Mouse (Mus musculus): Measurements from ENCODE around the gene Apol7a.

DNA sequence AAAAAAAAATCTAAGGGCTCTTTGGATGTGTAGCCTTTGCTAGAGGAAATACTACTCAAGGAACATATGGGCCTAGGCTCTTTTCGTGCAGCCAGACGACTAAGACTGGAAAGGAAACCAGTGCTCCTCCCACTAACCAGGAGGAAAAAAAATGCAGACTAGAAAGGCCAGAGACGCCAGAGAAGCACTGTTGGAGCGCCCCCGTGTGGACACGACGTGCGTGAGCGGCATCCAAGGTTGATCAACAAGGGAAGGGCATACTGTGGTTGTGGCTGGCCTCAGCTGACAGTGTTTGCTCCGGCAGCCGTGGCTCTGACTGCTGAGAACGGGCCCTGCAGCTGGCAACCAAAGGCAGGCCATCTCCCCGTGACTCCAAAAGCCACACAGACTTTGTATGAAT, 30.8 kb downstream of the Apol7a start:
- TF ChIP-seq CTCF (IDR thresholded peaks at IDR 0.05; ENCODE audit: low read depth, low read length), result peak; percentile 88
- no peak for TF ChIP-seq POLR2A (IDR thresholded peaks at IDR 0.05; ENCODE audit: borderline replicate concordance, low read depth, low read length)

All from bone marrow macrophage, adult 2 months (primary cell).